Mouse (Mus musculus) c-Kit-positive CD71-negative TER-119-negative erythroid progenitor cells, embryonic 14.5 days (primary cell): ENCODE results near the gene Vps8.

ENCODE experiments used
- DNase-seq: peaks from one replicate; pipeline ENCODE4 v3.0.0-alpha.2; 2013; ENCODE audit warnings: low read depth

The Vps8 gene

GRCm38 (mm10) chr16:21553506-21553905 is 130.6 kb downstream of the Vps8 start:
- no peak for DNase-seq

- DNase-seq: no peak
Measured at GRCm38 (mm10) chr16:21562625-21563300, 139.8 kb downstream of the Vps8 start.

DNA sequence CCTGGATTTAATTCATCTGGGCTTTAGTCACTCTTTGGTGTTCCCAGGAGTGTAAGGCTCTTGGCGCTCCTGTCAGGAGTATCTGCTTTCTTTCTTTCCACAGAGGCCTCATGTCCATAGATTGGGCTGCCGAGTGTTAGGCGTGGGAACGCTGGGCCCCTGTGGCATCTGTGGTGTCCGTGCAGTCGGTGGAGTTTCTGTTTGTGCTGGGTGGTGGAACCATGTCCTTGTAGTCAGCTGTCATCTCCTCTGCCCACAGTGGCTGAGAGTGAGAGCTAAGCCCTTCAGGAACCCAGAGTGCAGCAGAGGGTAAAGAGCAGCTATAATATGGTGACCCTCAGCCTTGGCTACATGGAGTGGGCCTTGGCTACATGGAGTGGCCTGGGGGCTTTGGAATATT is 140.4 kb downstream of the Vps8 start:
- DNase-seq: no peak

DNA sequence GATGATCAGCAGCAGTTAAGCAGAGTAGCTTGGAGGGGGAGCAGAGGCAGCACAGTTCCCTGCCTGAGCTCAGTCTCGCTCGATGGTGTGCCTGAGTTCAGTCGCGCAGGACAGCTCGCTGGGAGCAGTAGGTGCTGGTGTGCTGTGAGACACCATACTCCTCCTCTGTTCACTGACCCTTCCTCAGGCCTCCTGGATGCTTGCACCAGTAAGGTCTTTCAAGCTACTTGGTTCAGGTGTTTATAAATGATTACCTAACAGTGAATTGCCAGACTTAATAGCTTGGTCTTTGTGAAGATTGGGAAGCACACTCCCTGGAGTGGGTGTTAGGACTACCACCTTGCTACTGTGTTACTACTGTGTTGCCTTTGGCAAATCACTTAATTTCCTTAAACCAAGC is 144.2 kb downstream of the Vps8 start:
- no peak for DNase-seq

GRCm38 (mm10) chr16:21569952-21570351 is 147.0 kb downstream of the Vps8 start:
- DNase-seq: no peak

GRCm38 (mm10) chr16:21570786-21571185 is 147.9 kb downstream of the Vps8 start:
- no peak for DNase-seq

DNA sequence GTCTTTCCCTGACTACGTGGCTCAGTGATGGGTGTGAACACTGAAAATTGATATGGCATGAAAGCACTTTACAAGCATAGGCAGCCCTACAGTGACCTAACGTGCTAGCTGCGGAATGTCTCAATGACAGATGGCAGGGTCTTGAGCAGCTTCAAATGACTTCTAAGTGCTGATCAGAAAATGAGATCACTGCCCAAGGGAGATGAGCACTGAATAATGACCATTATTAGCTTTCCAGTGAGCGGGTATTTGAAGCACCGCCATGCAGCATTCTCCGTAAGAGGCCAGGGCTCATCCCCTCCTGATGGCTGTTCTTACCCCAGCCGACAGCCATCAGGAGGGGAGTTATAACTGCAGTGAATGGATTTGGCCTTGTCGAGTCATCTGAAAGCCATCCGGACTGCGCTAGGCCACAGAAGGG is 153.1 kb downstream of the Vps8 start:
- DNase-seq: no peak

DNA sequence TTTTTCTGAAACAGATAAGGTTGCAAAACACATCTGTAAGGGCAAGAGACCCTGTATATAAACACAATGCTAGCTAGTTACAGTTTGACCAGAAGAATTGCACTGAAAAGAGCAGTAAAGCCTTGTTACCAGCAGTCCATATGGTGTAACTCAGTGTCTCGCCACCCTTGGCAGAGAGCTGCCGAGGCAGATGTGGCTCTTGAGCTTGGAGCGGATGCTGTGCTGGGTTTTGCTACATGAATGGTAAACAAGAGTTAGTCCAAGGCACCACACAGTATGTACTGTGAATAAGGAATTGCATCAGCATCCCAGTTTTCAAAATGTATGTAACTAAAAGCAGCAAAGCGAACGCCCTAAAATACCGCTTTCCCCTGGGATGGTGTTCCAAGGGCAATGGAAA is 166.2 kb downstream of the Vps8 start:
- DNase-seq: no peak

GRCm38 (mm10) chr16:21590806-21591205 is 167.9 kb downstream of the Vps8 start:
- DNase-seq: no peak

- DNase-seq: no peak
Measured at GRCm38 (mm10) chr16:21591511-21591910, 168.6 kb downstream of the Vps8 start.

- no peak for DNase-seq
Measured at GRCm38 (mm10) chr16:21595539-21595938, 172.6 kb downstream of the Vps8 start.

GRCm38 (mm10) chr16:21604354-21604753 is 181.4 kb downstream of the Vps8 start:
- DNase-seq: no peak

GRCm38 (mm10) chr16:21606249-21607020 is 183.5 kb downstream of the Vps8 start:
- no peak for DNase-seq

- DNase-seq: no peak
Measured at GRCm38 (mm10) chr16:21607021-21607650, 184.2 kb downstream of the Vps8 start.

DNA sequence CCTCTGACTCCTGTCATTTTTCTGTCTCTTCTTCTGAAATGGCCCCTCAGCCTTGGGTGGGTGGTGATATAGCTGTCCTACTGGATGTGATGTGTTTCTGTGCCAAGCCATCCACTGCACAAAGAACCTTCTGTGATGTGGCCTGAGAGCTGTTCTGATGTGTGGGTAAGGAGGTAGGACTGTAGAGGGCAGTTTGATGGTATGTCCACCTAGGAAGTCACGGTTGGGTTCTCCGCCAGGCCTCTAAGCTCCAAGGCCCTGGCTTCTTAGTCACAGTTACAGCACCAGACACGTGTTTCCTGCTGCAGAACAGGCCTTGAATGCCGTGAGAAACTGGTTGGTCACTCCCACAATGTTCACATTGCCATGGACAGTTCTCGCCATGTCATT is 184.7 kb downstream of the Vps8 start:
- DNase-seq: no peak

DNA sequence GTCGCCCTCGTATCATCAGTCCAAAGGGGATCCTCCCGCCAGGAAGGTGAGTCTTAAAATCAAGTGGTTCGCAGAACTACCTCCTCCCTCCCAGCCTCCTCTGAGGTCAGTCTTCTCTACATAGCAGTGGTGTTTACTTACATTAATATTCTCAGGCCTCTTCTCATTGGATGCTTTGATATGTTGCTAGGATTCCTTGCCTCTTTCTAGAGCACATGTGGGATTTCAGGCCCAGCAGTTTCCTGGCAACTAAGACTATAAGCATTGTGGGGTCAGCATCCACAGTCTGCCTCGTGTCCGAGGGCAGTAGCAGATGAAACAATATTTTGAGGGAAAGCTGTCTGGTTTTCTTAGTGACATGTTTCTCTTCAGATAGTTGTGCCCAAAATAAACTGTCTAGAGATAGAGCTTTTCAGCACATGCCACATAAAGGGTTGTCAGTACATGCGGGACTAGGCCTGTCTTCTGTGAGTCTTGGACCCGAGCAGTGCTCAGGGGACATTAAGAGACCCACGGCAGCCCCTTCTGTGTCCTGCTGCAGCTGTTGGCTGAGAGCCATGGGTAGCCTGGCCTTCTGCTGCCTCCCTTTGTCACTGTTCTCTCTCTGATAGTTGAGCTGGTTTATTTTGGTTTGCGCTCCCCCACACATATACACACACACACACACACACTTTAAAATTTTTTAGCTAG is 185.4 kb downstream of the Vps8 start:
- no peak for DNase-seq

GRCm38 (mm10) chr16:21610473-21610872 is 187.6 kb downstream of the Vps8 start:
- DNase-seq: no peak

DNA sequence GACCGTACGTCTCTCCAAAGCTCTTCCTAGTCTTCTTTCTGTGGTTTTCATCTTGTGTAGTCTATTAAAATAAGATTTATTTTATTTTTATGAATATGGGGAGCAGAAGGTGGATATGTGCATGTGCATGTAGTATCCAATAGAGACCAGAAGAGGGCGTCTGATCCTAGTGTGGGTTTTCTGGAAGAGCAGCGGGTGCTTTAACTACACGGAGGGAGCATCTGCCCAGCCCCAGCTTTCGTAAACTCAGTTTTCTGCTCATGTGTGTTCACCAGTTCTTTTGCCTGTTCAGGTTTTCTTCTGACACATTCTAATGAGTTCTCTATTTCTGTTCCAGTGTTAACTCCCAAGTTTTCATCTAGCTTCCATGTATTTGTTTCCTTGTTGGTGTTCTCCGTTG is 192.9 kb downstream of the Vps8 start:
- DNase-seq: no peak

- DNase-seq: no peak
Measured at GRCm38 (mm10) chr16:21620630-21621029, 197.7 kb downstream of the Vps8 start.

DNA sequence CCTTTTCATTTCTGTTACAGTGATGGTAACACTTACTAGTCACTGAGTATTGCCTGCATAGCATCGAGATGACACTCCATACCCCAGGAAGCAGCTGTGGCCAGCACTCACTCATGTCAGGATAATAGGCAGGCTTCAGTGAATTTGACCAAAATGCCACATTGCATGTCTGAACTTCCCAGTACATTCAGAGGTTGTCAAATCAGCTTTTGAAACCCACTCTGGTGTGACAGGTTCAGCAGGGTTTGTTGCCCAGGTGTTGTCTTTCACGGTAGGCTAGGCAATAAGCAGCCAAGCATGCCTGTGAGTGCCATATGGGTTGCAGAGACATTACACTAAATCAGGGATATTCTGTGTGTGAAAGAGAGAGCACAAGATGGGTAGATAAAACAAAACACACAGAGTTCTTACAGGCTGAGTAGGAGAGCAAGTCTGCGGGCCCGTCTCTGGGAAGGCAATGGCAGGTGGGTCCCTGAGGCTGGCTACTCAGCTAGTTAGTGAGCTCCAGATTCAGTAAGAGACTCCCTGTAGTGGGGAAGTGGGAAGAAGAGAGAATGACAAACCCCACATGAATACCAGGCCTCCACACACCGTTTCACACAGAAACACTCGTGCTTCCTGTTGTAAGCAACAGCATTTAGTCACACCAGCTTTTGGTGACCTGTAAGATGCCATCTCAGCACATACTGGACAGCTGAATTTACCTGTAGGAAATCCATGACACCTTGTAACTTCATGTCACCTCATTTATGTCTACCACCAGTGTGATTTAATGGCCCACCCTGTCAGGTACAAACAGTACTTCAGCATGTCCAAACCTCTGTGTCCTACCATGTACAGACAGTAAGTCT is 203.1 kb downstream of the Vps8 start:
- DNase-seq: no peak

DNA sequence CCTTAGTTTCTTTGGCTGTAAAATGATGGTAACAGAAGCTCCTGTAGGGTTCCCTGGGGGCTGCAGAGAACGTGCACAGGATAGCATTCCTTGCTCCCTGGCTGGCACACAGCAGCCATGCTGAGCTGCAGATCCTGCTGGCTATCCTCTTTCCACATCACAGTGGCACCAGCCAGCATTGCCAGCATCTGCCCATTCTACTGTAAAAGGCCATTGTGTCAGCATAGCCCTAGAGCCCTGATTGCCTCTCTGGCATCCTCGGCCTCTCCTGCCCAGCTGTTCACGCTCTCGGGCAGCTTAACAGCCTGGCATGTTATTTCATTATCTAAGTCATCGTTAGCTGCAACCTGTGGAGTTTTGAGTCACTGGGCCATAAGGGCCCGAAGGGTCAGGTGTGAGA is 204.3 kb downstream of the Vps8 start:
- no peak for DNase-seq
